ENCODE assay signal across 8 mouse cellular contexts in the genomic region with DNA sequence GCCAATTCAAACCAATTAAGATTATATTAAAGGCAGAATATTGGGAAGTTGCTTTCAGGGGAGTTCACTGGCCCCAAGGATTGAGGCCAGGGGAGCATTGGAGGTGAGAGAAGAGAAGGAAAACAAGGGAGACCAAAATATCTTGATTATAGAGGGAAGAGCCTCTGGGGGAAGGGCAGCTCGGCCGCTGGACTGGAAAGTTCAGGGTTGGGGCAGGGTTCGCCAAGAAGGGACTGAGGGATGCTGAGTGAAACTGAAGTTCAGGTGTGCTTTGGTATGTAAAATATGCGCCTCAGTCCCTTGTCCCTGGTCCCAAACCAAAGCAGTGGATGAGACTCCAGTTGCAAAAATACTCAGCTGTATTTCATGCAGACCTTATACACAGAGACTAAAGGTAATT. TPM values are rescaled to one million over a fixed set of nuclear protein-coding genes. Genes with fewer than 3 reads are reported as not detected.
DNase-seq lines count a peak whose midpoint lies in the region; ATAC-seq lines count a peak whose summit lies in the region.

No protein-coding gene starts in this region.

- no peak overlapping the region for H3K27ac ChIP-seq in neural tube, embryonic 12.5 days
- H3K27ac ChIP-seq in limb, embryonic 13.5 days, result no peak overlapping the region

- H3K4me3 ChIP-seq in neural tube, embryonic 12.5 days, result no peak overlapping the region
- peak overlapping the region; percentile 85; the same call in 1 of the 2 replicates for H3K4me3 ChIP-seq in limb, embryonic 13.5 days

- 63% methylated on average over 4 of the region's 4 CpGs for WGBS in neural tube, embryonic 12.5 days
- 63% methylated on average over 4 of the region's 4 CpGs for WGBS in limb, embryonic 13.5 days

- peak; percentile 14 for DNase-seq in adrenal gland, postnatal 14 days
- no peak for DNase-seq in adrenal gland, postnatal 25 days
- no peak for DNase-seq in neural tube, embryonic 10.5 days (ENCODE audit: extremely low spot score, low spot score)
- no peak for DNase-seq in retina, embryonic 14.5 days (ENCODE audit: low spot score)
- no peak for DNase-seq in spleen, postnatal 4 days (ENCODE audit: low spot score in 2 of 2)

- H3K4me1 ChIP-seq in neural tube, embryonic 12.5 days, result peaks cover 3% of the 10 kb centered on the region; the same call in 1 of the 2 replicates
- H3K4me1 ChIP-seq in limb, embryonic 13.5 days, result peaks cover 5% of the 10 kb centered on the region; the same call in 1 of the 2 replicates

- no peaks in the 10 kb centered on the region for H3K9me3 ChIP-seq in neural tube, embryonic 12.5 days
- no peaks in the 10 kb centered on the region for H3K9me3 ChIP-seq in limb, embryonic 13.5 days

- no peaks in the 10 kb centered on the region for H3K36me3 ChIP-seq in neural tube, embryonic 12.5 days
- H3K36me3 ChIP-seq in limb, embryonic 13.5 days, result no peaks in the 10 kb centered on the region

- H3K27me3 ChIP-seq in neural tube, embryonic 12.5 days (replicated peaks), result no peaks in the 10 kb centered on the region
- no peaks in the 10 kb centered on the region for H3K27me3 ChIP-seq in limb, embryonic 13.5 days

- H3K4me2 ChIP-seq in neural tube, embryonic 12.5 days (replicated peaks), result peak overlapping the region; percentile 81
- peak overlapping the region; percentile 83 for H3K4me2 ChIP-seq in limb, embryonic 13.5 days (replicated peaks)

- no peak overlapping the region for H3K9ac ChIP-seq in neural tube, embryonic 12.5 days
- no peak overlapping the region for H3K9ac ChIP-seq in limb, embryonic 13.5 days

- ATAC-seq in neural tube, embryonic 12.5 days (ENCODE audit: low FRiP score, low read depth), result no peak
- ATAC-seq in limb, embryonic 13.5 days (ENCODE audit: low FRiP score, low read depth), result no peak
- ATAC-seq in CD4-positive, CD25-positive, alpha-beta regulatory T cell, adult 4 months, result no peak

RNA-seq across cellular contexts. Expression of a gene that starts 0.9 kb away (rescaled TPM):
- total RNA-seq in adrenal gland, postnatal 14 days (2021), result 9.5 and 10.7 TPM in 2 replicates
- total RNA-seq in adrenal gland, postnatal 25 days (2021), result 10.4 and 12.4 TPM in 2 replicates
- polyA plus RNA-seq in neural tube, embryonic 12.5 days (2016; fragmentation: Nextera tagmentation; extraction: Ambion mirVana), result 12.8 and 14.4 TPM in 2 replicates
- polyA plus RNA-seq in limb, embryonic 13.5 days (2015; fragmentation: Nextera tagmentation; extraction: Ambion mirVana), result 21.6 and 24.4 TPM in 2 replicates
- polyA plus RNA-seq in CD4-positive, CD25-positive, alpha-beta regulatory T cell, adult 4 months (2017; shearing (Covaris generic)), result 100 to 1,000 TPM; 113 to 114 TPM
